Mouse (Mus musculus) megakaryocyte, embryonic 14.5 days (primary cell): Measurements from ENCODE around the gene Ccdc186.

Experiments used
- FLI1 ChIP-seq: IDR thresholded peaks from 2 replicates; pipeline ENCODE4 v1.6.1; 2012; ENCODE audit warnings: low read length, inconsistent platforms, mixed read lengths
- GATA1 ChIP-seq: IDR thresholded peaks from 3 replicates; pipeline ENCODE4 v1.6.1; 2012; ENCODE audit warnings: mixed read lengths, low read length, inconsistent platforms, borderline replicate concordance

DNA sequence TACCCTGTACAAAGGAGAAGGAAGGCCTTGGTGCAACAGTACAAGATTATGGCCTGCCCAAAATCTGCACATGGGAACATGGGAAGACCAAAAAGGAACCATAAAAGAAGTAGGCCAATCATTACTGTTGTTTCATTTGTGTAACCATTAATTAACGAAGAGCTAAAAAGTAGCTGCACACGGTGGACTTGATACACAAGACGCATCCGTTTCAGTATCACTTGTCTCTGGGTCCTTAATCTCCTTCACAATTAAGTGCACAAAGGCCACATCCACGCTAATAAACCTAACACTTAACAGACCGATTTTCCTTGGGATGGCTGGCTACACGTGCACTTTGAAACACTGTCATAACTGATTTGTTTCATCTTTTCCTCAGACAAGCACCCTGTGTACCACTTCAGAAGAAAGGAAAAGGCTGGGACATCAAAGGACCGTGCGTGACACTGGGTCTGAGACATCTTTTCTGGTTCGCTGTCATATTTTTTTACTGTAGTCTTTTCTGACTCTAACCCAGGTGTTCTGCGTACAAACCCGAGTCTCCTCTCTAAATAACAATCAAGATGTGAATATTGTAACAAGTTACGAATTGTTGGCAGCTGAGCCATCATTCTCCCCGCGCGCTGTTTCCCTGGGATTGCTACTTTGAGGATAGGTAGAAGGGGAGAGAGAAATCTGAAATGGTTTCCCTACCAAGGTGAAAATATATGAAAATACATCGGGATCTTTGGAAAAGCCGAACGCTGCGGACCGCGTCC lies 771 bp downstream of the Ccdc186 start:
- TF ChIP-seq GATA1 (no peak), FLI1 (no peak)
